Mouse (Mus musculus) heart, postnatal 0 days (tissue): ENCODE measurements at regions not wholly inside any gene's neighbourhood (a gene's known extent, or its start where the extent isn't known, plus 50 kb on each side); places are given as distances from the start of the nearest gene placed in this dataset.

ENCODE experiments used
- ATAC-seq: fragments of 200-750 bp; cut with Nextera tagmentation; 2 replicates; pipeline ENCODE4 v1.8.0; 2017; ENCODE audit warnings: low read depth, moderate number of reproducible peaks, moderate library complexity; ENCODE audit not compliant: insufficient read depth
- DNase-seq: peaks from one replicate; pipeline ENCODE4 v3.0.0-alpha.2; 2016; ENCODE audit warnings: low spot score
- H3K27ac ChIP-seq: fragments of 300-500 bp; sonication (generic); 2 replicates; pipeline ENCODE4 v1.5.1; 2014; ENCODE audit warnings: low read depth, mild to moderate bottlenecking
- H3K27me3 ChIP-seq: fragments of 300-500 bp; sonication (generic); 2 replicates; pipeline ENCODE4 v1.6.1; 2014; ENCODE audit warnings: low read length, mixed read lengths; ENCODE audit not compliant: control insufficient read depth, insufficient read depth
- H3K36me3 ChIP-seq: fragments of 300-500 bp; sonication (generic); replicated peaks from 2 replicates; pipeline ENCODE4 v1.6.1; 2014; ENCODE audit warnings: low read length, mixed read lengths; ENCODE audit not compliant: control insufficient read depth, insufficient read depth
- H3K4me1 ChIP-seq: fragments of 300-500 bp; sonication (generic); 2 replicates; pipeline ENCODE4 v1.6.1; 2014; ENCODE audit warnings: antibody characterized with exemption; ENCODE audit not compliant: control insufficient read depth, insufficient read depth
- H3K4me2 ChIP-seq: fragments of 300-500 bp; sonication (generic); 2 replicates; pipeline ENCODE4 v1.6.1; 2014; ENCODE audit warnings: low read depth, mild to moderate bottlenecking, low read length, moderate library complexity
- H3K4me3 ChIP-seq: fragments of 300-500 bp; sonication (generic); 2 replicates; pipeline ENCODE4 v1.5.1; 2014; ENCODE audit warnings: low read depth, low read length
- H3K9ac ChIP-seq: fragments of 300-500 bp; sonication (generic); replicated peaks from 2 replicates; pipeline ENCODE4 v1.6.1; 2014; ENCODE audit warnings: low read depth, low read length, mixed read lengths
- H3K9me3 ChIP-seq: fragments of 300-500 bp; sonication (generic); replicated peaks from 2 replicates; pipeline ENCODE4 v1.6.1; 2016; ENCODE audit warnings: low read length; ENCODE audit not compliant: control insufficient read depth
- CTCF ChIP-seq: IDR thresholded peaks from 2 replicates; pipeline ENCODE4 v1.5.1; 2016; ENCODE audit warnings: antibody characterized with exemption, control low read depth, low read depth
- EP300 ChIP-seq: IDR thresholded peaks from 2 replicates; pipeline ENCODE4 v1.6.1; 2016; ENCODE audit warnings: antibody characterized with exemption, low read depth
- WGBS: fragments of 180-500 bp; shearing (Covaris S2); extraction: QIAGEN DNeasy Blood & Tissue Kit; methylation state at CpG from one replicate; pipeline ENCODE4 v1.1.7; 2014; 5-methylcytosine and 5-hydroxymethylcytosine counted together

DNA sequence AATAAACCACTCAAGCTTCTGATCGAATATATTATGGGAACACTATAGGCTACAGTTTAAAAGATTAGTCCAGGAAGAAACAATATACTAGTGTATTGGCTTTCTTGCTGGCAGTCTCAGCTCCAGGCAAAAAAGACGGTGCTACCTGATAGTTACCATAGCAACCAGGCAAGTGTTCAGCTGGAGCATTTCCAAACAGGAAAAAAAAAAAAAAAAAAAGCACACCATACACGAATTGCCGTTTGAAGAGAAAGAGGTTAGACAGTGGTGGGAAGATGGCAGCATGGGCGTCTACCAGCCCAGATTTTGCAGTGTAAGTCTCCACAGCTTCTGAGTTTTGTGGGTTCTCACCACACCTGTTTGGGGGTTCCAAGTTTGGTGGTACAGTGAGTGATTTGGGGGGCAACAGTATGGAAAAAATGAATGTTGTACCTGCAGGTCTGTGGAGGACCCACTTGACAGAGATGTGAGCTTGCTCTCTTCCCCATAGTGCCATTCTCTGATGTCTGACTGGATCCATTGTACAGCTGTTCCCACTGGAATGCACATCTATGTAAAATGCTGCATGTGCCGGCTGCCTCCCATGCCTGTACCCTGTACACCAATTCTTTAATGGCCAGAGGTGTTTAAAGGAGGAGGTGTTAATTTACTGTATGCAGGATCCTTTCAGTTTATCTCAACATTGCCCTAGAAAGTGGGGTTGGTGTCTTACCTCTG is 89.0 kb upstream of the 4933402D24Rik start:
- no peaks in the 10 kb centered on the region for H3K36me3 ChIP-seq
- H3K4me3 ChIP-seq, result no peak overlapping the region
- TF ChIP-seq CTCF (no peak), EP300 (no peak)
- no peak overlapping the region for H3K4me2 ChIP-seq
- H3K9me3 ChIP-seq, result no peaks in the 10 kb centered on the region
- no peaks in the 10 kb centered on the region for H3K4me1 ChIP-seq
- 39% methylated on average over 6 of the region's 6 CpGs for WGBS
- DNase-seq (no peak), ATAC-seq (no peak)
- no peak overlapping the region for H3K9ac ChIP-seq
- H3K27ac ChIP-seq, result no peak overlapping the region
- no peaks in the 10 kb centered on the region for H3K27me3 ChIP-seq

DNA sequence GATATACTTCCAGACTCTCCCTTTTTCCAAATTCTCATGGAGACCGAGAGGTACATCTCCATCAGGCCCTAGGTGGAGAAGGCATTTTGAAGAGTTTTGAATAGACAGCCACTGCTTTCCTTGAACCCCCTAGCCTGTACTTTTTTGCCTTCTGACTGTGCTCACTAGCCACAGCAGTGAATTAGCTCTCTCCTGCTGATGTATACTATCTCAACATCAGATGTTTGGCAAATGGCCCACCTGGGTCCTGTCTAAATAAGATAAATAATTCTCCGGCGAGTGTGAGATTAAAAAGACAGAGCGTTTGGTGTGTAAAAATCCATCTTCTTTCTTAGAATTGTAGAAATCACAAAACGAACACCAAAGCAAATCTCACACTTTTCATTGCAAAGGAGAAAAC is 88.4 kb upstream of the 4933402D24Rik start:
- no peak overlapping the region for H3K27ac ChIP-seq
- WGBS, result 52% methylated on average over 5 of the region's 5 CpGs
- H3K36me3 ChIP-seq, result no peaks in the 10 kb centered on the region
- no peak for ATAC-seq
- H3K27me3 ChIP-seq, result no peaks in the 10 kb centered on the region
- H3K9ac ChIP-seq, result no peak overlapping the region
- no peak for TF ChIP-seq CTCF
- TF ChIP-seq EP300, result no peak
- no peaks in the 10 kb centered on the region for H3K9me3 ChIP-seq
- H3K4me3 ChIP-seq, result no peak overlapping the region
- no peak for DNase-seq
- no peak overlapping the region for H3K4me2 ChIP-seq
- H3K4me1 ChIP-seq, result no peaks in the 10 kb centered on the region

DNA sequence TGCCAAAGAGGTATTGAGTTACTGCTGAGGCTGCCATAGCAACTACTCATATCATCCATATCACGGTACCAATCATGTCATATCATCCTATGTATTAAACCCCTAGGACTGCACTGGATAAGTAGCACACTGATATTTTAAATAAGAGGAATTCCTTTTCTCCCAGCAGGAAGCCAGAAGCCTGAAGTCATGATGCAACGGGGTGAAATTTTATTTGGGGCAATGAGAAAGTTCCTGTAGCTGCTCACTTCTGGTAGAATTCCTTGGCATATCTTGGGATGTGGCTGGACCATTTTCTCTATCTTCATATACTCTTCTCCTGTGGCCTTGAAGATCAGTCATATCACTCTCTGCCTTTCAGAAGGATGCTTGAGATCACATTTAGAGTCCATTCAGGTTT is 87.3 kb upstream of the 4933402D24Rik start:
- Histone ChIP-seq H3K27me3 (no peaks in the 10 kb centered on the region), H3K4me1 (no peaks in the 10 kb centered on the region), H3K9ac (no peak overlapping the region), H3K4me3 (no peak overlapping the region), H3K4me2 (no peak overlapping the region), H3K27ac (no peak overlapping the region), H3K9me3 (no peaks in the 10 kb centered on the region), H3K36me3 (no peaks in the 10 kb centered on the region)
- no peak for DNase-seq
- no peak for ATAC-seq
- 85% methylated on average over 2 of the region's 2 CpGs for WGBS
- TF ChIP-seq CTCF (no peak), EP300 (no peak)

DNA sequence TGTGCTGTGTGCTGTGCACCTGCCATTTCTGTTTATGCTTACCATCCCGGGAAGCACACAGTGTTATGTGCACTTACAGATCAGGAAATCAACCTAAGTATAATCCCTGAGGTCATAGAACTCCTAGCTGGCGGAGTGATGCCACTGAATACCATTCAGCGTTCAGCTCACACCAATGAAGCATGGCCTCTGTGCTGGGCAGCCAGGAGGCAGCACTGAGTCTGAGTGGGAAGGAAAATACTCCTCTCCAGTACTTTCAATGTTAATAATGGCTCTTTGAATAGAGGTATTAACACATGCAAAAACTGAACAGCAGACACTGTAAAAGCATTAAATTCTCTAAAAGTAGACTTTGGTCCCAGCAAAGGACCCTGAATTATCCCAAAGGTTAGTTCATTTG is 85.7 kb upstream of the 4933402D24Rik start:
- H3K4me2 ChIP-seq, result no peak overlapping the region
- no peaks in the 10 kb centered on the region for H3K9me3 ChIP-seq
- no peak overlapping the region for H3K9ac ChIP-seq
- H3K4me3 ChIP-seq, result no peak overlapping the region
- DNase-seq (no peak), ATAC-seq (no peak)
- WGBS, result 60% methylated on average over 3 of the region's 3 CpGs
- no peak overlapping the region for H3K27ac ChIP-seq
- H3K4me1 ChIP-seq, result no peaks in the 10 kb centered on the region
- no peaks in the 10 kb centered on the region for H3K36me3 ChIP-seq
- no peaks in the 10 kb centered on the region for H3K27me3 ChIP-seq
- TF ChIP-seq CTCF, result peak; percentile 49
- TF ChIP-seq EP300, result no peak

DNA sequence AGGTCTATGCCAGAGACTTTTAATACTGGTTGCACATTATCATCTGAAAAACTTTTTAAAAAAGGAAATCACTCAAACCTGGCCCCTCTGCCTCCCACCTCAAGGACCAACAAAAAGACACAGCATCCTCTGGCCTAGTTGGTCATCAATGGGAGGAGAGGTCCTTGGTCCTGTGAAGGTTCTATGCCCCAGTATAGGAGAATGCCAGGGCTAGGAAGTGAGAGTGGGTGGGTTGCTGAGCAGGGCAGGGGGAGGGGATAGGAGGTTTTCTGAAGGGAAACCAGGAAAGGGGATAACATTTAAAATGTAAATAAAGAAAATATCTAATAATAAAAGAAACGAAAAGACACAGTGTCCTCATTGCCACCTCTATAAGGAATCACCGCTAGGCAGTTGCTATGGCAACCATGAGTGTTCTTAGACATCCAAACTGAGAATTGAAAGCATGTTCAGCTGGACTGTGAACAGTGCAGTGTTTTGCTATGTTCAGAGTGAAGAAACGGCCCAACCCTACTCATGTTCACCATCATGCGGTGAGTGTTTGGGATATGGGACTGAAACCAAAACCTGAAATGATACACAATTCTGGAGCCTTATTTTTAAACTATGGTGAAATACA is 82.5 kb upstream of the 4933402D24Rik start:
- H3K27me3 ChIP-seq, result no peaks in the 10 kb centered on the region
- 87% methylated on average over 4 of the region's 4 CpGs for WGBS
- H3K9ac ChIP-seq, result no peak overlapping the region

DNA sequence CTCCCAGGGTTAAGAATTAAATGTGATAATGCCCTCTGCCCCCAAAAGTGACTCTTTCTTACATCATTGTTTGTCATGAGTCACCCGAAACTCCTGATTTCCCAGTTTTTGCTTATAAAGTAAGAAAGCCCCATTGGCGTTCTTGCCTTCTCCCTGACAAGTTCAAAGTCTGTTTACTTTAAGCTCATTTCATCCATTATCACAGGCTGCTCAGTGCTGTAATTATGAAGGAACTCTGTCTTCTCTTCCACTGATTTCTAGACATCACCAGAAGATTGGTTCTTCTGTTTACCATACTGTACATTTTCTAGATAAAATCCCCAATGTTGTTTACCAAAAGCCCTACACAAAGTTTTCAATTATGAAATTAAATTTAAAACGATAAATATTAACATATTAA is 81.2 kb upstream of the 4933402D24Rik start:
- Histone ChIP-seq H3K4me2 (no peak overlapping the region), H3K9me3 (no peaks in the 10 kb centered on the region), H3K4me3 (no peak overlapping the region), H3K9ac (no peak overlapping the region), H3K27ac (no peak overlapping the region), H3K27me3 (no peaks in the 10 kb centered on the region), H3K36me3 (no peaks in the 10 kb centered on the region), H3K4me1 (no peaks in the 10 kb centered on the region)
- DNase-seq, result no peak
- TF ChIP-seq CTCF (no peak), EP300 (no peak)
- 68% methylated on average over 3 of the region's 3 CpGs for WGBS
- ATAC-seq, result no peak

More for the DNA sequence above, 82.5 kb upstream of the 4933402D24Rik start:
- H3K27ac ChIP-seq, result no peak overlapping the region
- H3K36me3 ChIP-seq, result no peaks in the 10 kb centered on the region
- TF ChIP-seq EP300 (no peak), CTCF (no peak)
- H3K4me3 ChIP-seq, result no peak overlapping the region
- no peaks in the 10 kb centered on the region for H3K4me1 ChIP-seq
- ATAC-seq (no peak), DNase-seq (no peak)
- no peaks in the 10 kb centered on the region for H3K9me3 ChIP-seq
- no peak overlapping the region for H3K4me2 ChIP-seq
